Mouse (Mus musculus): ENCODE data around the gene Myo15.
"Not testable (repeated sequence)": the region's sequence is repeated elsewhere in the genome, so short reads cannot be mapped to it uniquely, and the experiment has no call there.

Gene Myo15

GRCm38 (mm10) chr11:60507281-60507680, 38.1 kb downstream of the Myo15 start:
- DNase-seq (ENCODE audit: low read depth): no peak

GRCm38 (mm10) chr11:60508950-60509349, 39.8 kb downstream of the Myo15 start:
- no peak for DNase-seq (ENCODE audit: low read depth)

- DNase-seq (ENCODE audit: low read depth): no peak
Measured at GRCm38 (mm10) chr11:60509500-60509899, 40.4 kb downstream of the Myo15 start.

- DNase-seq (ENCODE audit: low read depth): no peak
Measured at GRCm38 (mm10) chr11:60511893-60512292, 42.8 kb downstream of the Myo15 start.

- no peak for DNase-seq (ENCODE audit: low read depth)
Measured at GRCm38 (mm10) chr11:60512520-60512919, 43.4 kb downstream of the Myo15 start.

- peak; percentile 40 for DNase-seq (ENCODE audit: low read depth)
Measured at GRCm38 (mm10) chr11:60514941-60515340, 45.8 kb downstream of the Myo15 start.

- no peak for DNase-seq (ENCODE audit: low read depth)
Measured at GRCm38 (mm10) chr11:60518305-60518704, 49.2 kb downstream of the Myo15 start.

GRCm38 (mm10) chr11:60522027-60522426, 52.9 kb downstream of the Myo15 start:
- no peak for DNase-seq (ENCODE audit: low read depth)

- DNase-seq (ENCODE audit: low read depth): peak; percentile 61
Measured at GRCm38 (mm10) chr11:60522661-60523365, 53.7 kb downstream of the Myo15 start.

GRCm38 (mm10) chr11:60526461-60526860, 57.3 kb downstream of the Myo15 start:
- peak; percentile 32 for DNase-seq (ENCODE audit: low read depth)

GRCm38 (mm10) chr11:60535676-60536075, 66.5 kb downstream of the Myo15 start:
- DNase-seq (ENCODE audit: low read depth): no peak

GRCm38 (mm10) chr11:60536180-60536858, 67.2 kb downstream of the Myo15 start, which contains the start of gene Alkbh5:
TSS of gene Alkbh5 (plus strand) at chr11:60536381.
- DNase-seq (ENCODE audit: low read depth): peak; percentile 66

- DNase-seq (ENCODE audit: low read depth): peak; percentile 95
Measured at GRCm38 (mm10) chr11:60536859-60537467, 67.8 kb downstream of the Myo15 start.

- DNase-seq (ENCODE audit: low read depth): peak; percentile 98
Measured at GRCm38 (mm10) chr11:60537468-60538347, 68.6 kb downstream of the Myo15 start.

GRCm38 (mm10) chr11:60538371-60539281, 69.5 kb downstream of the Myo15 start:
- peak; percentile 49 for DNase-seq (ENCODE audit: low read depth)

GRCm38 (mm10) chr11:60539540-60539939, 70.4 kb downstream of the Myo15 start:
- no peak for DNase-seq (ENCODE audit: low read depth)

- DNase-seq (ENCODE audit: low read depth): peak; percentile 86
Measured at GRCm38 (mm10) chr11:60540002-60540610, 71.0 kb downstream of the Myo15 start.

GRCm38 (mm10) chr11:60540761-60541160, 71.6 kb downstream of the Myo15 start:
- peak; percentile 73 for DNase-seq (ENCODE audit: low read depth)

- DNase-seq (ENCODE audit: low read depth): no peak
Measured at GRCm38 (mm10) chr11:60541831-60542230, 72.7 kb downstream of the Myo15 start.

GRCm38 (mm10) chr11:60543211-60543610, 74.1 kb downstream of the Myo15 start:
- not testable (repeated sequence) for DNase-seq (ENCODE audit: low read depth)
